Mouse (Mus musculus) forebrain, embryonic 12.5 days (tissue): Measurements from ENCODE around the gene Cdk1. TPM values are rescaled to one million over a fixed set of nuclear protein-coding genes. Genes with fewer than 3 reads are reported as not detected.

Experiments
- ATAC-seq: fragments of 200-750 bp; cut with Nextera tagmentation; 2 replicates; pipeline ENCODE4 v1.8.0; 2017; ENCODE audit warnings: moderate TSS enrichment; ENCODE audit not compliant: low FRiP score
- H3K27ac ChIP-seq: fragments of 300-500 bp; sonication (generic); 2 replicates; pipeline ENCODE4 v1.5.1; 2016; ENCODE audit warnings: mild to moderate bottlenecking
- H3K27me3 ChIP-seq: fragments of 300-500 bp; sonication (generic); 2 replicates; pipeline ENCODE4 v1.6.1; 2016; ENCODE audit warnings: mild to moderate bottlenecking
- H3K36me3 ChIP-seq: fragments of 300-500 bp; sonication (generic); replicated peaks from 2 replicates; pipeline ENCODE4 v1.6.1; 2016; ENCODE audit warnings: mild to moderate bottlenecking
- H3K4me1 ChIP-seq: fragments of 300-500 bp; sonication (generic); 2 replicates; pipeline ENCODE4 v1.6.1; 2016
- H3K4me2 ChIP-seq: fragments of 300-500 bp; sonication (generic); 2 replicates; pipeline ENCODE4 v1.6.1; 2016; ENCODE audit warnings: mild to moderate bottlenecking, moderate library complexity
- H3K4me3 ChIP-seq: fragments of 300-500 bp; sonication (generic); replicated peaks from 2 replicates; pipeline ENCODE4 v1.5.1; 2016; ENCODE audit warnings: mild to moderate bottlenecking
- H3K9ac ChIP-seq: fragments of 300-500 bp; sonication (generic); 2 replicates; pipeline ENCODE4 v1.6.1; 2016; ENCODE audit warnings: mild to moderate bottlenecking
- H3K9me3 ChIP-seq: fragments of 300-500 bp; sonication (generic); 2 replicates; pipeline ENCODE4 v1.6.1; 2016
- WGBS: fragments of 180-500 bp; shearing (Covaris S2); methylation state at CpG from one replicate; pipeline ENCODE4 v1.1.7; 2016; 5-methylcytosine and 5-hydroxymethylcytosine counted together
- polyA plus RNA-seq: library from polyadenylated mRNA; unstranded; fragments of >200 nt; fragmentation: Nextera tagmentation; extraction: Ambion mirVana; gene quantifications from 2 replicates; pipeline ENCODE4 v1.2.1, GENCODE M21; 2016

Cdk1 gene
- polyA plus RNA-seq, 1 experiment from 2014 or later: 382 TPM

GRCm38 (mm10) chr10:69340001-69340400 lies 12.7 kb downstream of the Cdk1 start:
- Histone ChIP-seq H3K27ac (no peak overlapping the region), H3K4me3 (no peak overlapping the region), H3K4me1 (0 out of 2 replicates have a peak, but pooled peaks cover 3% of the 10 kb centered on the region), H3K4me2 (no peak overlapping the region), H3K9ac (no peak overlapping the region), H3K27me3 (no peaks in the 10 kb centered on the region), H3K9me3 (no peaks in the 10 kb centered on the region), H3K36me3 (peaks cover 92% of the 10 kb centered on the region)
- 94% methylated on average over 6 of the region's 6 CpGs for whole genome bisulfite sequencing
- no peak for ATAC-seq

- WGBS: 91% methylated on average over 11 of the region's 11 CpGs
- Histone ChIP-seq H3K9ac (no peak overlapping the region), H3K36me3 (peaks cover 60% of the 10 kb centered on the region), H3K4me3 (no peak overlapping the region), H3K4me2 (no peak overlapping the region), H3K27ac (no peak overlapping the region), H3K4me1 (0 out of 2 replicates have a peak, but pooled peaks cover 3% of the 10 kb centered on the region), H3K27me3 (no peaks in the 10 kb centered on the region), H3K9me3 (no peaks in the 10 kb centered on the region)
- ATAC-seq: no peak
Observed at GRCm38 (mm10) chr10:69336219-69336618, 16.5 kb downstream of the Cdk1 start.

- H3K27me3 ChIP-seq: no peaks in the 10 kb centered on the region
- peaks cover 54% of the 10 kb centered on the region for H3K36me3 ChIP-seq
- no peaks in the 10 kb centered on the region for H3K9me3 ChIP-seq
- no peak overlapping the region for H3K9ac ChIP-seq
- no peak overlapping the region for H3K4me3 ChIP-seq
- H3K4me1 ChIP-seq: 0 out of 2 replicates have a peak, but pooled peaks cover 3% of the 10 kb centered on the region
- 82% methylated on average over 4 of the region's 4 CpGs for WGBS
- no peak overlapping the region for H3K4me2 ChIP-seq
- H3K27ac ChIP-seq: no peak overlapping the region
- no peak for ATAC-seq
Observed at GRCm38 (mm10) chr10:69335611-69336010, 17.1 kb downstream of the Cdk1 start.

GRCm38 (mm10) chr10:69335195-69335536 lies 17.6 kb downstream of the Cdk1 start:
- Histone ChIP-seq H3K4me3 (no peak overlapping the region), H3K36me3 (peaks cover 50% of the 10 kb centered on the region), H3K4me1 (0 out of 2 replicates have a peak, but pooled peaks cover 3% of the 10 kb centered on the region), H3K27ac (no peak overlapping the region), H3K4me2 (no peak overlapping the region), H3K27me3 (no peaks in the 10 kb centered on the region), H3K9ac (no peak overlapping the region), H3K9me3 (no peaks in the 10 kb centered on the region)
- 38% methylated on average over 7 of the region's 7 CpGs for WGBS
- no peak; the same call in 1 of the 2 replicates for ATAC-seq

DNA sequence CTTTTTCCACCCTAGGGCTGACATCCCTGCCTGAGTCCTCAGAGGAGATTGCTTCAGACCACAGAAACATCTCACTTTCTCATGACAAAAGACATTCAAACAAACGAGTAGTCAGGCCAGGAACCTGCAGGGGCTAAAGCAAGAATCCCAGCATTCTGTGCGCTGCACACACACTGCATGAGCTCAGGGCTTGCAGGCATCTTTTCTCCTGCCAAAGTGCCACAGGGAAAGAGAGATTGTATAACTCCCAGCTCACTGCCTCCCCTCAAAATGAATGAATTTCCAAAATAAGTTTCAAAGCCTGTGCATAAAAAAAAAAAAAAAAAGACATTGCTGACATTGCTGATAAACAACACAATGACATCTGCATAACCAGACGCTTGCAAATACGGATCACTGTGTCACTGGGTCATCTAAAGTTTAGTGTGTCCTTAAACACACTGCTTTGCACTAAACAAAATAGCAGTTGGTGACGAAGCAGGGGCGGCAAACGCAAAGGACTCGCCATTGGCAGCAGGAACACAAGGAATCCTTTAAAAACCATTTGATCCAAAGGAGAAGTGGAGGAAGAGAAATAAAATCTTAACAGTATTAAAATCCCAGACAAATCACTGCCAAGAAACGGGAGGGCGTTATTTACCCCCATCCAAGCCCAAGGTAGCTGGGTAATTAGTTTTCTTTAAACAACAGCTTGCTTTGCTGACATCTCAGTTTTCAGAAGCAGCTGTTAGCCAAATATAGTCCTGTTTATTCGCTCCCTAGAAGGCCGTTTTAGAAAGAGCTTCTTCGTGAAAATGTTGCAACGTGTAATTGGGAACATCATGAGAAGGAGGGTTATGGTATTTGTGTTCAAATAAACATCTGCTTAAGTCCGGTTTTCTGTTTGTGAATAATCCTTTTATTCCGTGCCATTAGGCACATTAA lies 18.2 kb downstream of the Cdk1 start:
- H3K4me3 ChIP-seq: no peak overlapping the region
- ATAC-seq: no peak
- peaks cover 43% of the 10 kb centered on the region for H3K36me3 ChIP-seq
- 0 out of 2 replicates have a peak, but pooled peaks cover 3% of the 10 kb centered on the region for H3K4me1 ChIP-seq
- H3K9me3 ChIP-seq: no peaks in the 10 kb centered on the region
- no peak overlapping the region for H3K9ac ChIP-seq
- no peak overlapping the region for H3K4me2 ChIP-seq
- H3K27ac ChIP-seq: no peak overlapping the region
- WGBS: 62% methylated on average over 16 of the region's 16 CpGs
- H3K27me3 ChIP-seq: no peaks in the 10 kb centered on the region

GRCm38 (mm10) chr10:69333212-69333611 lies 19.5 kb downstream of the Cdk1 start:
- H3K4me3 ChIP-seq: no peak overlapping the region
- no peak overlapping the region for H3K27ac ChIP-seq
- H3K4me1 ChIP-seq: 0 out of 2 replicates have a peak, but pooled peaks cover 7% of the 10 kb centered on the region
- ATAC-seq: no peak
- no peak overlapping the region for H3K4me2 ChIP-seq
- H3K36me3 ChIP-seq: peaks cover 31% of the 10 kb centered on the region
- H3K27me3 ChIP-seq: no peaks in the 10 kb centered on the region
- H3K9me3 ChIP-seq: no peaks in the 10 kb centered on the region
- 89% methylated on average over 11 of the region's 11 CpGs for WGBS
- no peak overlapping the region for H3K9ac ChIP-seq

GRCm38 (mm10) chr10:69331231-69331630 lies 21.5 kb downstream of the Cdk1 start:
- no peaks in the 10 kb centered on the region for H3K27me3 ChIP-seq
- 89% methylated on average over 6 of the region's 6 CpGs for WGBS
- H3K36me3 ChIP-seq: peaks cover 12% of the 10 kb centered on the region
- H3K9ac ChIP-seq: no peak overlapping the region
- H3K4me1 ChIP-seq: 0 out of 2 replicates have a peak, but pooled peaks cover 7% of the 10 kb centered on the region
- no peak for ATAC-seq
- H3K9me3 ChIP-seq: no peaks in the 10 kb centered on the region
- no peak overlapping the region for H3K27ac ChIP-seq
- H3K4me2 ChIP-seq: no peak overlapping the region
- H3K4me3 ChIP-seq: no peak overlapping the region

DNA sequence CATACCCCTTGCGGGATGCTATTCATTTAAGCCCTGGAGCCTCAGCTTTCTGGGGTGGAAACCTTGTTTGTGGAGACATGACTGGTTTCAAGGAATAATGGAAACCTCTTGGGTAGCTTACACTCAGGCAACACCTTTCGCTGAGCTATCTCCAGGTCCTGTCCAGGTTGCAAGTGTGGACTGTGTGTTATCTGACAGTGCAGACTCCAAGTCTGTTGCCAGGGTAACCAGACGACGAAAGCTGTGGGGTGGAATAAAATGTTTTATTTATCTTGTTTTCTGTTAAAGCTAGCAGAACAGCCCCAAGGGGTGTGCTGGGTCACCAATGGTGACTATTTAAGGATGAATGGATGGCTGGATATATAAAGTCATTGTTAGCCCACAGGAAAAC lies 24.1 kb downstream of the Cdk1 start:
- no peak for ATAC-seq
- H3K9ac ChIP-seq: no peak overlapping the region

DNA sequence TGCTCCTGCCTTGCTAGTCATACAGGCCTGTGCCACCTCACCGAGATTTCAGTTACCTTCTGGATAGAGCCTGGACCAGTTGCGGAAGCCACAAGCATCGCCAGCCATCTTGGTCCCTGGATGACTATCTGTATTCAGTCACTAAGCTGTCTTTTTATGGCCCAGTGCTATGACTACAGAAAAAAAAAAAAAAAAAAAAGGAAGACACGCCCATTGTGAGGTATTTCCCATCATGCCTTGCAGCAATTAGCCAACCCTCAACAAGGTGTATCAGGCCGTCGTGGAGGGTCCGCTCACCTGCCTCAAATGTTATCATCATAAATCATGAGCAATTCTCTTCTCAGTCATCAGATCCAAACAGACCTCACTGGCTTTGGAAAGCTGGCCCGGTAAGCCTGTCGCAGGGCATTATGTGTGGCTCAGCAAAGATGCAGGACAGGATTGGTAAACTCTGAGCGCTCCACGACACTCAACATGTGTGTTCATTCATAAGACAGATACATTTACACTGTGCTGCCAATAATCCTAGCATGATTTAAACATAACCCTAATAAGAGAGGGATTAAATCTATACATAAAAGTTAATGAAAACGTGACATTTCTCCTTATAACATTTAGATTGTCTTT lies 24.6 kb downstream of the Cdk1 start:
- Histone ChIP-seq H3K9ac (no peak overlapping the region), H3K4me1 (0 out of 2 replicates have a peak, but pooled peaks cover 4% of the 10 kb centered on the region), H3K4me2 (no peak overlapping the region), H3K27me3 (no peaks in the 10 kb centered on the region), H3K4me3 (no peak overlapping the region), H3K27ac (no peak overlapping the region), H3K9me3 (no peaks in the 10 kb centered on the region), H3K36me3 (no peaks in the 10 kb centered on the region)
- ATAC-seq: no peak
- WGBS: 92% methylated on average over 12 of the region's 12 CpGs

More for the DNA sequence above, 24.1 kb downstream of the Cdk1 start:
- H3K4me3 ChIP-seq: no peak overlapping the region
- 76% methylated on average over 4 of the region's 4 CpGs for WGBS
- H3K36me3 ChIP-seq: 0 out of 2 replicates have a peak, but pooled peaks cover under 1% of the 10 kb centered on the region
- no peaks in the 10 kb centered on the region for H3K27me3 ChIP-seq
- H3K4me2 ChIP-seq: no peak overlapping the region
- no peaks in the 10 kb centered on the region for H3K9me3 ChIP-seq
- no peak overlapping the region for H3K27ac ChIP-seq
- H3K4me1 ChIP-seq: 0 out of 2 replicates have a peak, but pooled peaks cover 4% of the 10 kb centered on the region

GRCm38 (mm10) chr10:69327362-69327761 lies 25.4 kb downstream of the Cdk1 start:
- Histone ChIP-seq H3K27me3 (no peaks in the 10 kb centered on the region), H3K4me2 (no peak overlapping the region), H3K36me3 (no peaks in the 10 kb centered on the region), H3K4me3 (no peak overlapping the region), H3K9ac (no peak overlapping the region), H3K27ac (no peak overlapping the region), H3K4me1 (0 out of 2 replicates have a peak, but pooled peaks cover 4% of the 10 kb centered on the region), H3K9me3 (no peaks in the 10 kb centered on the region)
- 71% methylated on average over 8 of the region's 8 CpGs for WGBS
- ATAC-seq: no peak

DNA sequence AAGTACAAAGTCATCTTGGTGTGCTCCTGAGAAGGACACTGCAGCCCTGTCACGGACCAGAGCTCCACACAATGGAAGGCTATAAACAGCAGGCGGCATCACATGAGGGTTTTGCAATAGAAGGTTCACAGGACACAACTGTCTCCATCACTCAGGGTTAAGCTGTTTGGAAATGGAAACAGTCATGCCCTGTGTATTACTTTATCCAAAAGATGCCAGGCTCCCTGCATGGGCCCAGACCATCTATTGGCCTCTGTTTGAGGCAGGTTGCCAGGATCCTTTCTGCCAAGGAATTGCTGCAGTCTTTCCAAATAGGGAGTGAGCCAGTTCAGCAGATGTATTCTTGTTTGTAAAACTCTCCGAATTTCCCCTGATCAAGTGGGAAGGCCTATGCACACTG lies 26.3 kb downstream of the Cdk1 start:
- H3K27me3 ChIP-seq: no peaks in the 10 kb centered on the region
- no peak for ATAC-seq
- WGBS: 91% methylated on average over 3 of the region's 3 CpGs
- no peak overlapping the region for H3K9ac ChIP-seq
- H3K4me3 ChIP-seq: no peak overlapping the region
- no peak overlapping the region for H3K4me2 ChIP-seq
- no peak overlapping the region for H3K27ac ChIP-seq
- H3K9me3 ChIP-seq: no peaks in the 10 kb centered on the region
- H3K4me1 ChIP-seq: 0 out of 2 replicates have a peak, but pooled peaks cover 4% of the 10 kb centered on the region
- no peaks in the 10 kb centered on the region for H3K36me3 ChIP-seq

DNA sequence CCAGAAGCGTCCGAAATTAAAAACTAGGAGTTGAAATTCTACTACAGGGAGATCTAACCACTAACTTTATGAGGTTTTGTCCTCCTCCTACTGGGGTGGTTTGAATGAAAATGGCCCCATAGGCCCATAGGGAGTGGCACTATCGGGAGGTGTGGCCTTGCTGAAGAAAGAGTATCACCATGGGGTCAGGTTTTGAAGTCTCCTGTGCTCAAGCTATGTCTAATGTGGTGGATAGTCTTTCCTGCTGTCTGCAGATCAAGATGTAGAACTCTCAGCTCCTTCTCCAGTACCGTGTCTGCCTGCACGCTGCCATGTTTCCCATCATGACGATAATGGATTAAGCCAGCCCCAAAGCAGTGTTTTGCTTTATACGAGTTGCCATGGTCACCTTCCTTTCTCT lies 27.9 kb downstream of the Cdk1 start:
- Histone ChIP-seq H3K27ac (no peak overlapping the region), H3K27me3 (no peaks in the 10 kb centered on the region), H3K4me3 (no peak overlapping the region), H3K4me2 (no peak overlapping the region), H3K4me1 (0 out of 2 replicates have a peak, but pooled peaks cover 4% of the 10 kb centered on the region), H3K9me3 (0 out of 2 replicates have a peak, but pooled peaks cover 4% of the 10 kb centered on the region), H3K9ac (no peak overlapping the region), H3K36me3 (no peaks in the 10 kb centered on the region)
- ATAC-seq: no peak
- WGBS: 92% methylated on average over 7 of the region's 7 CpGs
